Mouse (Mus musculus): ENCODE results near the gene Camk2g.

Gene Camk2g

DNA sequence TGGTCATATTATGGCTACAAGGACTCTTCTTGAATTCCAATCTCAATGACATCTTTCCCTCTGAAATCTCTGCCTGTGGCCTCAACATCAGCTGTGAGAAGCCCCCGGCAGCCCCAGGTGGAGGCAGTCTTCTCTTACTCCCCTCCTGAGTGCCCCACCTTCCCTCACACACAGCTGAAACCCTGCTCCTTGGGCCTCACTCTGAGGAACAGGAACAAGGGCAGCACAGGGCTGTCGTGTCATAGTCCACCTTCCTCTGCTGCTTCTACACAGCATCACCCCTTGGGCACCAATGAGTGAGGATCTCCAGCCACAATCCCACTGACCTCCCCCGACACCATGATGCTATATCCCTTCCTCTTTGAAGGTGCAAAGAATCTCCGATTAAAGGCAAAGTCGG is 7.9 kb downstream of the Camk2g start:
- in situ Hi-C loops (cut with MboI, MseI): no loop called here

DNA sequence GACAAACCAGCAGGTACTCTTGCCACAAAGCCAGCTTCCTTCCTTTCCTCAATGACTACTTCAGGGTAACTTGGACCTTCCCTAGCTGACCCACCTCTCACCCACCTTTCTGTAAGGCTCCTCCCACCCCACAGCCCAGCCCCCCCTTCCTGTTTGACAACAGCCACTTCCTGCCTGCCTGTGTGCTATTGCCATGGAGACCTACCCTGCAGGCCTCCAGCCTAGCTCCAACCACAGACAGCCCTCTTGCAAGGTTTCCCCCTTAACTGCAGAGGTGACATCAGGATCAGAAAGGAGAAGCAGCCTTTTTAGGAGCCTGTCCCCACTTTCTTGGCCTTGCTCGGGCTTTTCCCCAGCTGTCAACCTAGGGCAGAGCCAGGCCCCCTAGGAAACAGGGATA is 8.7 kb downstream of the Camk2g start:
- in situ Hi-C loops (cut with MboI, MseI): no loop called here

DNA sequence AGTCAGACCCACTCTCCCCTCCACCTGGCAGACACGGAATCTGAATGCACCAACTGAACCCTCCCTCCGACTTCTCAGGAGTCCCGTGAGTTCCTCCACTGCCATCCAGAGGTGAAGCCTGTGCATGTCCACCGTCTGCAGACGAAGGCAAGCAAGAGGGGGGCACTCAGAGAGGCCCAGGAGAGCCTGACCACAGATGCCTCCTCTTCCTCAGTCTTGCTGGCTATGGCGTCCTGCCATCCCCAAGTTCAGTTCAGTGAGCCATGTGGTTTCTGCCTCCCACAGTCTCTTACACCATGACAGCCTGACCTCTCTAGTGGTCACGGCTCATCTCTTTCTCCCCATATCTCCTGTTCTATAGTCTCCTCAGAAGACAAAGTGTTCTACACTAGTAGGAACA is 9.2 kb downstream of the Camk2g start:
- in situ Hi-C loops (cut with MboI, MseI): no loop called here

DNA sequence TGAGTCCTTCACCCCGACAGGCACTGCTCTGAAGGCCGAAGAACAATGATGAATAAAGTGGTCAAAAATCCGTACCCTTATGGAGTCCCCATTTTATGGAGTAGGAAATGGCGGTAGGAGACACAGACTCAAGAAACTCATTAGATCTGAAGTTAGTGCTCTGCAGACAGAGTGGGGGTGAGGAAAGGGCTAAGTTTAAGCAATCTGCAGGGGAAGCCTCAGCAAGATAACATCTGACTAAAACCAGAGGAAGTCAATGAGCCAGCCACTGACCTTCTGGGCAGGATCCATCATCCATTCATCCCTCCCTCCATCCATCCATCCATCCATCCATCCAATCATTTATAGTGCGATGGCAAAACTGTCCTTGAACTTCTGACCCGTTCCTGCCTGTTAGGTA is 10.4 kb downstream of the Camk2g start:
- in situ Hi-C loops (cut with MboI, MseI): no loop called here

DNA sequence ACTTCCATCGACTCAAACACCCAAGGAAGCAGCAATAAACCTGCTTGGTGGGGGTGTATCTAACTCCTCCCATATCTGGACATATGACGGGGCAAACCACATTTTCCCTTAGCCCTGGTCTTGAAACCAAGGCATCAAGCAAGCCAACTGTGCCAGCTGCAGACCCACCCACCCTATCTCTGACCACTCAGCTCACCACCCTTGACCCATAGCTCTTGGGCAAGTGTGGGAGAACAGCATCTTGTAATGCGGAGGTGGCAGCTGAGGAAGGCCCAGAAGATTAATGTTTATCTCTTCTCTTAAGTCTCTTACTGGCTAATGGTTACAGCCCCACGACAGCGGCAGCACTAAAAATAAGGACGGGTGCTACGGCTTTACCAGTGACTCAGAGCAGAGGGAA is 11.0 kb downstream of the Camk2g start:
- in situ Hi-C loops (cut with MboI, MseI): no loop called here

DNA sequence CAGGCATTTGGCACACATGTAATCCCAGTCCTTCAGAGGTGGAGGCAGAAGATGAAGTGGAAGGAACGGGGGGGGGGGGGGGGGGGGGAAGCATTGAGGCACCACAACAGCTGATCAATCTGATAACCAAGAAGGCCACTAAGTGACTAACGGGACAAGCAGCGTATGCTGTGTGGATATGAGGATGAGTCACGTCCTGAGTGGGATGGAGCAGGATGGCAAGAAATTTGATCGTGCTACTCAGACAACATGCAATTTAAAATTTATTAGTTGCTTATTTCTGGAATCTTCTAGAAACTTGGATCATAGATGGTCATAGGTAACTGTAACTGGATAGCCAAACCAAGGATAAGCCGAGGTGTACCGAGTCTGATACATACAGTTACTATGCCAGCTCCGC is 13.7 kb downstream of the Camk2g start:
- in situ Hi-C loops (cut with MboI, MseI): no loop called here

DNA sequence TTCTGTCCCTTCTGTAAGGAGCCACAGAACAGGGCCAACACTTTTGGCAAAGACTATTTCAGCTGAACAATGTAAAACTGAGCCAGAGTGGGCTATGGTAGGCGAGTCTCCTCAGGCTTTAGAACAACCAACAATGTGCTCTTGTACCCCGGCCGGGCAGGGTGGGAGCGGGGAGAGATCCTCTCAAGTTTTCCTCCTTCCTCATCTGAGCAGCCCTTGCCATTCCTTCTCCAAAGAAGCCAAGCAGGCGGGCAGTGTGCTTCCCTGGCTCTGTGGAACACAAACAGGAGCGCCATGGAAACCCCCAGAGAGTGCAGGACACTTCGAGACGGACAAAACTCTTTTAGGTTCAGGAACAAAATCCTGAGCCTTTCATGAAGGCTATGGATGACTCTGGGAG is 15.4 kb downstream of the Camk2g start:
- in situ Hi-C loops (cut with MboI, MseI): no loop called here

DNA sequence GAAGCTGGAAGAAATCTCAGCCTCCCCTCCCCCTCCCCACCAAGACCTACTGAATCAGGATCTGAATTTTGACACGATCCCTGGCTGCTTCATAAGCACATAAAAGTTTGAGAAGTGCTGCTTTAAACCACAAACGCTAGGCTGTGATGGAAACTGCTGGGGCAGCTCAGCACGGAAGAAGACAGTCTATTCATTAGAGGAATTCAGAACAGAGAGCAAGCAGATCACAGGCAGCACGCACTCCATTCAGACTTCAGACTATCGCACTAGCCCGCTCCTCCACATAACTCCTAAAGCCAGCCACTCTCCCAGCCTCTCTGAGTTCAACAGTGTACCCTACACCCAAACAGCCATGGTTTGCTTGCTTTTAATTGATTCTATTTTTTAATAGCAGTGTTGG is 18.2 kb downstream of the Camk2g start:
- in situ Hi-C loops (cut with MboI, MseI): no loop called here

DNA sequence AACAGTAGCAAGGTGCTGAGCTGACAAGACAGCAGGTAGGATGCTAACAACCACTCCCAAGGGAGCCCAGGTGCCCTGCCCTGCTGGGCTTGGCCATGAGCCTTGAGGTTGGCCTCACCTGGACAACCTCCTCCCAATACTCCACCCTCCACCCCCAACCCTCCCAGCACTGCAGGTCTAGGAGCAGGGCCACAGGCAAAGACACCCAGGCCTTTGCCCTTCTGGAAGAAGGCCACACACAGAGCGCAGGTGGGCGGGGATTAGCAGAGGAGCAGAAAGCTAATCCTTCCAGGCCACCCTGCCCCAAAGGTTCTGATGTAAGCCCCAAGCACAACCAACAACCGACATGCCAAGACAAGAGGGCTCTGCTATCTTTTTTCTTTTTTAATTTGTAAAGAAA is 20.5 kb downstream of the Camk2g start:
- in situ Hi-C loops (cut with MboI, MseI): loop anchor here in 1 of 2 experiments (25.0 kb wide), 1 partner anchor 239 kb away; no protein-coding TSS in a partner anchor

DNA sequence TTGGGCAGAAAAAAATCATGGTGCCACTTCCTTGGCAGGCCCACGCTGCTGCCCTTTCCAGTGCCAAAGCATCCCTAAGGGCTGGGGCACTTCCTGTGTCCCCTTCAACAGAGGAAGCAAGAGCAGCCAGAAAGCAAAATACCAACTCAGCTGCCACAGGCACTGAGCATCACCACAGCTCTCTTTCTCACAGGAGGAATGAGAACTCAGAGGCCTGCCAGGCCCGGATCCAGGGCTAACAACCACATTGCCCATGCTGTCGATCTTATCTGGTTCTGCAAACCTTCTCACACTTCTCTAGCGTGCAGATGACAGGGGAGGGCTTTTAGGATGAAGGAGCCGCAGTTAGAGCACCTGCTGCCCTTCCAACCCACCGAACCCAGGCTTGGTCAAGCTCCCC is 21.1 kb downstream of the Camk2g start:
- in situ Hi-C loops (cut with MboI, MseI): loop anchor here in 1 of 2 experiments (25.0 kb wide), 1 partner anchor 239 kb away; no protein-coding TSS in a partner anchor

DNA sequence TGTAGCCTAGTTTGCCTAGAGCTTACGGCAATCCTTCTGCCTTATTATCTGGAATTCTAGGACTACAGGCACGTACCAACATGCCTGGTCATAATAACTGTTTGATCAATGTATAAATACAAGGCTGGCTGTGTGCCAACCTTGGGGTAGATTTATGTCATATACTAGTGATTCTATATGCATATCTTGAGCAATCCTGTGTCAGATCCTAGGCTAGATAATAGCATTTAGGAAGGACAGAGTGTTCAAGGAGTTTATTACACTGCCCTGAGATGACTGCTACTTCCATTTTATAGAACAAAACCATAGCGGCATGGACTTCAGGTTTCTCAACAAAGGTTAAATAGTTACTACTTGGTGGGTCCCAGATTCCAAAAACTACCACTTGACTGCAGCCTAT is 21.9 kb downstream of the Camk2g start:
- in situ Hi-C loops (cut with MboI, MseI): loop anchor here in 1 of 2 experiments (25.0 kb wide), 1 partner anchor 240 kb away; no protein-coding TSS in a partner anchor

DNA sequence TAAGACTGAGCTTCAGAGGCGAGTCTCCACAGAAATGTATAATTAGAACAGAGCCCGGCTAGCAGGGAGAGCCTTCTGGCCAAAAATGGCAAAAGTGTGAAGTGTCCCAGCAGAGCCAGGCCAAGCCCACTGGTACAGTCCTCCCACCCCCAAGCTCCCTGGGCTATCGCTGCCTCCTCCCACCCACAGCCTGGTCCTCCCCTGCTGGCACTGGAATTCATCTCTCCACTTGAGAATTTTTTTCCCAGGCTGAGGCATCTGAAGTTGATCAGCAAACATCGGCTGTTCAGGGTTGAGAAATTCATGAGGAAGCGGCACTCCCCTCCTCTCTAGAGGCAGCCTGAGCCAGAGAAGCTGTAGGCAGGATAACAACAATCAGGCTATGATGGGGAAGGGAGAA is 25.3 kb downstream of the Camk2g start:
- in situ Hi-C loops (cut with MboI, MseI): loop anchor here (5.0 to 25.0 kb wide), 2 partner anchors 34 to 244 kb away; no protein-coding TSS in a partner anchor

DNA sequence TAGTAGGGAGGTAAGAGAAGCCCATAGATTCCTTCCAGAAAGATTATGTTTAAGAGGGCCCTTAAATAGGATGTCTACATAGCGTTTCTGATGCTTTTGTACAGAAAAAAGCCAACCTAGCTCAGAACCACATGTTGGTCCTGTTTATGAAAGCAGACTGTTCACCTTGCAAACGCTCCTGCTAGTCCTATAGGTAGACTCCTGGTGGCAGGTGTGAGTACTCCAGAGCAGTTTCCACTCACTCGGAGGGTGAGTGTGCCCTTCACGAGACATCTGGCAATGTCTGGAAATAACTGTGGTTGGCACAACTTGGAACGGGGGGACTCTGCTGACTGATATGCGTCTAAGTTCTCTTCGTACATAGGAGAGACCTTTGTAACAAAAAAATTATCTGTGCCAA is 26.0 kb downstream of the Camk2g start:
- in situ Hi-C loops (cut with MboI, MseI): loop anchor here (5.0 to 25.0 kb wide), 2 partner anchors 34 to 244 kb away; no protein-coding TSS in a partner anchor

DNA sequence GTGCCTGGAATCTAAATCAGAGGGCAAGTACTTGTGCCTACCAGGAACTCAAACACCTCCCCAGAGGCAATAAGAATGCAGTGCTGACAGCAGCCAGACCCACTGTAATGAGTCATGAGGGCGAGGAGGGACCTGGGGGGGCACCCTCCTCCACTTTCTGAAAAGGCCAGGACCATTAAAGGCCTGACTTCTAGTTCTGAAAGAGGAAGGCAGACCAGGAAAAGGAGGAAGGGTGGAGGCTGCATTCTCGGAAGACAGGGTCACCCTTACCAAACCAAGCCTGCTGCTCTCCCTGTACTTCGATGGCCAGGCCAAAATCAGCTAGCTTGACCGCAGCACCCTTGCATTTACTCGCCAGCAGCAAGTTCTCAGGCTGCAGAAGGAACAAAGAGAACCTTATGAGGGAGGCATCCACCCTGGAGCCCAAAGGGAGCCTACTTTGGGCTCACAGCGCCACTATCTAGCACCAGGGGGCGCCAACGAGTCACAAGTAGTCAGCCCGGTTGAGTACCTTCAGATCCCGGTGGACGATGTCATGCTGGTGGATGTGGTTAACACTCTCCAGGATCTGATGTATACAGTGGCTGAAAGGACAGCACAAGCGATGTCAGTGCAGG is 28.1 kb downstream of the Camk2g start:
- in situ Hi-C loops (cut with MboI, MseI): loop anchor here (5.0 to 25.0 kb wide), 2 partner anchors 37 to 247 kb away; no protein-coding TSS in a partner anchor

DNA sequence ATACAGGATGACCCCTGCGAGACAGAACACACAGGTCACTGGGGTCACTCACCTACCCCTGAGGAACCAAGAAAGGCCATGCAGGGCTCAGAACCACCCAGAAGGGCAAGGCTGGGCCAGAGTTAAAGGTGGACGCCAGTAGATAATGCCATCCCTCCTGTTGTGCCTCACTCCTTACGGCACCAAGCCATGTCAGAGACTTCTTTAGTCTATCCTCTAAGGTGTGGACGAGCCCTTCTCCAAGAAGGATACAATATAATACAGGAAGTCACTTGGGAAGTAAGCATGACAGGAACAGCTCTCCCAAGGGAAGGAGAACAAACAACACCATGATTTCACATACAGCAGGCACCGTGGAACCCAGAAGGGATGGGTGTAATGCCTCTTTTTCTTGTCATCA is 28.9 kb downstream of the Camk2g start:
- in situ Hi-C loops (cut with MboI, MseI): loop anchor here (5.0 to 25.0 kb wide), 4 partner anchors 37 to 247 kb away; no protein-coding TSS in a partner anchor

DNA sequence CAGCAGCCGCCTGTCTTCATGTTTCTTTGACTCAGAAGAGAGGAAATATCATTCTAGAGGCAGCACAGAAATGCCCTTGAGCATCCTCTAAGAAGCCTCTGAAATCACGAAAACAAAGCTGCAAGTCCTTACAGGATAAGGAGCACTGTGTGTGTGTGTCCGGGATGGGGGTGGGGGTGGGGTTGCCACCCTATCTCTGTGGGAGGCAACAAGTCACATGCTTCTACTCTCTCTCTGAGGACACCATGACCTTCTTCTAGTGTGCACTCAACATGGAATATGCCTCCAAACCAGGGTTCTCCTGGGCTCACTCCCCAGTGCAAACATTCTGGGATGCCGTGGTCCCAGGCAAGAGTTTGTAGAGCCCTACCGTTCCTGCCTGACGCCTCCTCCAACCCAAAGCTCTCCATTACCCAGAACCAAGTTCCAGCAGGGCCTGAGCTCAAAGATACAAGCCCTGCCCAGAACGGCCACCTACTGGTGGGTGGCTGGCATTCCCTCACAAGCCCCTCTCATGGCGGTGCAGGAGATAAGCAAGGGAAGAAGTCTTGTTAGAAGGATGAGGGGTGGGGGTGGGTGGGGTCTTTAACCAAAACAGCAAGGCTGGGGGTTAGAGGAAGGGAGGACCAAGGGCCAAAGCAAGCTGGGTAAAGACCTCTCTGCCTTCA is 35.0 kb downstream of the Camk2g start:
- in situ Hi-C loops (cut with MboI, MseI): loop anchor here in 1 of 2 experiments (25.0 kb wide), 1 partner anchor 253 kb away; no protein-coding TSS in a partner anchor

DNA sequence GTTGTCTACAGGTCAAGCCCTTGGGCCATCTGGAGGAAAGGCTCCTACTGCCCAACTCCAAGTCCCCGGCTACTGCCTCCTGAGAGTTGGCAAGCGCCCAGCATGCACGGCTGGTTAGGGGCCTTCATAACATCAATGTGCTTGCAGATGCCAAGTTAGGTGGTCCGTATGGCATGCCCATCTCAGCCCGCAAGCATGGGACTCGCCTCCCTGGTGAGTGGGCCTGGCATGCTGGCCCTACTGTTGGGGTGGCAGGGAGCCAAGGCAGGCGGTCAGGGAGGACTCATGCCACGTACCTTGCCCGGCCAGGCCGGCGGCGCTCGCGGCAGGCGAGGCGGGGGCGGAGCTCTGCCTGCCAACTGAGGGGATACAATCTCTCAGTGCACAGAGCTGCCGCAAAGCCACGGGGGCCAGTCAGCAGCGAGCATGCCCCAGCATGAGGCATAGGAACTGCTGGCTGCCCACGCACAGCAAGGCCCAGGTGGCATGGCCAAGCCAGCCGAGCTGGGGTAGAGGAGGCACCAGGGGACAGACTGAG is 36.4 kb downstream of the Camk2g start:
- in situ Hi-C loops (cut with MboI, MseI): loop anchor here in 1 of 2 experiments (25.0 kb wide), 1 partner anchor 255 kb away; no protein-coding TSS in a partner anchor

DNA sequence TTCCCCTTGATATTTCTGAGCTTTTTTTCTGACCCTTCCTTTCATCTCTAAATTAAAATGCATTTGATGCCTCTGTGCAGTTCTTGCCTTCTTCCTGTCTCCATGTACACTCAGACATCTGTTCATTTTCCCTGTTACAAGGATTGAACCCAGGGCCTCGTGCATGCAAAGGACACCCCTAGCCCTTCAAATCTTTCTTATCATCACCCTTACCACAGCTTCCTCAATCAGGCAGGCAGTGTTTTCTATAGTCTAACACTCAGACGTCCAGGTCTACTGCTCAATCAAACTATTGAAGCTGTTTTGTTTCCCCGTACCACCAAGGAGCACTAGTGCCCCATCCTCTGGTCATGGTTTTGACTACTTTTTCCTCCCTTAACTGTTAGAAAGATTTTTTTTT is 40.1 kb downstream of the Camk2g start:
- in situ Hi-C loops (cut with MboI, MseI): loop anchor here in 1 of 2 experiments (25.0 kb wide), 1 partner anchor 259 kb away; no protein-coding TSS in a partner anchor

DNA sequence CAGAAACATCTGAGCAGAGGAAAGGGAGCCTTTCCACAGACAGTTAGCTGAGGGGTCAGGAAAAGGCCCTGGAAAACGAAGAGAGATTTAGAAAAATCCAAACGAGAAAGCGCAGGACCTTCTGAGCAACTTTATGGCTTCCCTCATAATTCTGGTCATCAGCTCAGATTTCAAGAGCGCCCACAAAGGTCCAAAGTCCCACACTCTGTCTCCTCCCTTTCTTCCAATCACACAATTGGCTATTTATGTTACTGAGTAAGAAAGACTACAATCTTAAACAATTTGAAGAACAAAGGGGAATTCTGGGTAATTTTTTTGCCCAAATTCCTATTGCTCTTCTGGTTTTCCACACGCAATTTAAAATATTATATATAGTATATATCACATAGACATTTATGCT is 43.4 kb downstream of the Camk2g start:
- in situ Hi-C loops (cut with MboI, MseI): loop anchor here in 1 of 2 experiments (25.0 kb wide), 1 partner anchor 262 kb away; no protein-coding TSS in a partner anchor

DNA sequence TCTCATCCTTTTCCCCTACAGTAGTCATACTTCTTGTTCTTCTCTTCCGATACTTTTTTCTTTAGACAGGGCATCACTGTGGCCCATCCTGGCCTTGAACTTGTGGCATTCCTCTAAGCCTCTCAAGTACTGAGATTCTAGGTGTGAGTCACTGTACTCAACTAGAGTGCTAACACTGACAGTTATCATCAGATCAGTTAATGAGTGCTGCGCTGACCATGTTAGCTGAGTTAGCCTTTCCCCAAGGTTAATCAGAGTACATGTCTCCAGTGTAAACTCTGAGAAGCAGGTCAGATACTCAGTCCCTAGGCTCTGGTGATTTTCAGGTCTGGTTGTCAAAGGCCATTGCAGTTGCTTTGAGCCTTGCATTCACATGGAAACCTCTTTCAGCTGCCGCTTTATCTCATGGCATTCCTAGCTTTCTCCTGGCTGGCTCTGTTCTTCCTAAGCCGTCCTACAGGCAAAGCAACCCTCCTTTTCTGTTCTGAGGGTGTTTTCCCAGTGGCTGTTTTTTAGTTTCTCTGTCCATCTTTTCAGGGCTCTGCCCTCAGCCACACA is 44.3 kb downstream of the Camk2g start:
- in situ Hi-C loops (cut with MboI, MseI): loop anchor here in 1 of 2 experiments (25.0 kb wide), 1 partner anchor 263 kb away; no protein-coding TSS in a partner anchor

DNA sequence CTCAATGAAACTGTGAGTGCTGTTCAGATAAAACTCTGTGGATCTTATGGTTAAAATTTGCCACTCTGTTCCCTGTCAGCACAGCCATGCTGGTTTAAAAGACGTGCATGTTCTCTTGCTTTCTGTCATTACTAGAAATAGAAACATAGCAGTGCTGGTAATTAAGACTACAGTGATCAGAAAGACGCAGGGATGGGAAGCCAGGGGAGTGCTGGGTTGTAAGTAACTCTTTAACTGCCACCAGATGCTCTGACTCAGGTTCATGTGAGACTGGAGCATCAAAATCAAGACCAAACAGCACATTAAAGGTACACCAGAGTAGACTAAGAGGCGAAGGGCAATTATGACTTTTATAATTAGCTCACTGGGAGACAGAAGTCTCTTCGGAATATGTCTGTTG is 45.5 kb downstream of the Camk2g start:
- in situ Hi-C loops (cut with MboI, MseI): no loop called here

DNA sequence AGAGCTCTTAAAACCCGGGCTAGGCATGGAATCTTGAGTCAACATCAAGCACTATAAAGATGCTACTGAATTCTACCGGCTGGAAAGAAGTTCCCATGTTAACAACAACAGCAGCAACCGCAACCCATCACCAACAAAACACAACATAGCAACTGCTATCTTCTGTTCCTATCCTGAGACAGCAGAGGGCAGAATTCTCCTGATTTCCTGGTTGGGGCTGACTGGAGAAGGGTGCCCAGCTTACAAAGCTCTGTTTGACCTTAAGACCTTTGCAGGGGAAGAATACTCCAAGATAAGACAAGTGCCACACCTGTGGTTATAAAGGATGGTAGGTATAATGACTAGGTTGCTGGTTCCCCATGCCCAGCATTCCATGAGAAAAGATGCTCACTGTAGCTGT is 47.0 kb downstream of the Camk2g start:
- in situ Hi-C loops (cut with MboI, MseI): no loop called here
